Mouse (Mus musculus): ENCODE measurements around the gene Cd244a. TPM values are rescaled to one million over a fixed set of nuclear protein-coding genes. Genes with fewer than 3 reads are reported as not detected.

The Cd244a gene
- total and polyA plus RNA-seq, 2 experiments from 2014 or later: 0.05 TPM; not detected in 1

- Histone ChIP-seq H3K36me3 (ENCODE audit: insufficient read depth, low read length) (no peaks in the 10 kb centered on the region), H3K9ac (replicated peaks; ENCODE audit: low read length) (no peak overlapping the region), H3K9me3 (ENCODE audit: low read length) (no peaks in the 10 kb centered on the region), H3K27ac (no peak overlapping the region), H3K4me1 (ENCODE audit: insufficient read depth, low read length) (no peaks in the 10 kb centered on the region), H3K4me3 (ENCODE audit: low read length) (no peak overlapping the region), H3K4me2 (ENCODE audit: low read depth, low read length) (no peak overlapping the region), H3K27me3 (ENCODE audit: insufficient read depth, low read length) (no peaks in the 10 kb centered on the region)
- 77% methylated on average over 5 of the region's 5 CpGs for WGBS
- peak; percentile 49 for TF ChIP-seq CTCF (IDR thresholded peaks at IDR 0.05; ENCODE audit: low read depth)
- ATAC-seq (peak; percentile 49; the same call in 1 of the 2 replicates), DNase-seq (ENCODE audit: low spot score) (peak; percentile 38)
Observed at GRCm38 (mm10) chr1:171658561-171658991, 99.6 kb downstream of the Cd244a start.

Small RNA genes within 50 kb of the gene (microRNA-seq; reads per million reads assigned to microRNA genes)
- gene Mir7683: 0 reads per million in 2 experiments

Other genes starting within 250 kb of the Cd244a start
- gene Dedd, start 230.0 kb upstream of the Cd244a start, total RNA-seq (2014; rRNA removed): 28.7 and 30.2 TPM in 2 replicates
- 38.4 and 39.9 TPM in 2 replicates for gene Dedd, start 230.0 kb upstream of the Cd244a start, polyA plus RNA-seq (2015; fragmentation: Nextera tagmentation; extraction: Ambion mirVana)
- gene Nit1, start 213.5 kb upstream of the Cd244a start, total RNA-seq (2014; rRNA removed): 49.0 and 51.8 TPM in 2 replicates
- 44.7 and 45.9 TPM in 2 replicates for gene Nit1, start 213.5 kb upstream of the Cd244a start, polyA plus RNA-seq (2015; fragmentation: Nextera tagmentation; extraction: Ambion mirVana)
- 11.9 and 13.1 TPM in 2 replicates for gene Pfdn2, start 213.5 kb upstream of the Cd244a start, total RNA-seq (2014; rRNA removed)
- gene Pfdn2, start 213.5 kb upstream of the Cd244a start, polyA plus RNA-seq (2015; fragmentation: Nextera tagmentation; extraction: Ambion mirVana): 136 and 140 TPM in 2 replicates
- gene Klhdc9, start 198.4 kb upstream of the Cd244a start, total RNA-seq (2014; rRNA removed): 4.3 and 5.1 TPM in 2 replicates
- gene Klhdc9, start 198.4 kb upstream of the Cd244a start, polyA plus RNA-seq (2015; fragmentation: Nextera tagmentation; extraction: Ambion mirVana): 5.3 and 7.8 TPM in 2 replicates
- gene Nectin4, start 189.1 kb upstream of the Cd244a start, total RNA-seq (2014; rRNA removed): 2.8 and 5.0 TPM in 2 replicates
- gene Nectin4, start 189.1 kb upstream of the Cd244a start, polyA plus RNA-seq (2015; fragmentation: Nextera tagmentation; extraction: Ambion mirVana): 3.8 and 4.9 TPM in 2 replicates
- 0.52 and 1.3 TPM in 2 replicates for gene Arhgap30, start 170.2 kb upstream of the Cd244a start, total RNA-seq (2014; rRNA removed)
- 0.77 and 0.84 TPM in 2 replicates for gene Arhgap30, start 170.2 kb upstream of the Cd244a start, polyA plus RNA-seq (2015; fragmentation: Nextera tagmentation; extraction: Ambion mirVana)
- gene Usf1, start 147.9 kb upstream of the Cd244a start, total RNA-seq (2014; rRNA removed): 133 and 148 TPM in 2 replicates
- 132 and 141 TPM in 2 replicates for gene Usf1, start 147.9 kb upstream of the Cd244a start, polyA plus RNA-seq (2015; fragmentation: Nextera tagmentation; extraction: Ambion mirVana)
- 1.5 TPM in 1 of 2 replicates, not detected in the other for gene Tstd1, start 140.3 kb upstream of the Cd244a start, total RNA-seq (2014; rRNA removed)
- 2.3 and 2.7 TPM in 2 replicates for gene Tstd1, start 140.3 kb upstream of the Cd244a start, polyA plus RNA-seq (2015; fragmentation: Nextera tagmentation; extraction: Ambion mirVana)
- gene F11r, start 121.7 kb upstream of the Cd244a start, total RNA-seq (2014; rRNA removed): 5.7 and 8.2 TPM in 2 replicates
- gene F11r, start 121.7 kb upstream of the Cd244a start, polyA plus RNA-seq (2015; fragmentation: Nextera tagmentation; extraction: Ambion mirVana): 14.2 and 14.4 TPM in 2 replicates
- 10.1 and 10.4 TPM in 2 replicates for gene Alyref2, start 55.7 kb upstream of the Cd244a start, total RNA-seq (2014; rRNA removed)
- 20.5 and 20.6 TPM in 2 replicates for gene Alyref2, start 55.7 kb upstream of the Cd244a start, polyA plus RNA-seq (2015; fragmentation: Nextera tagmentation; extraction: Ambion mirVana)
- gene Itln1, start 23.9 kb upstream of the Cd244a start, total RNA-seq (2014; rRNA removed): not detected in 2 replicates
- gene Itln1, start 23.9 kb upstream of the Cd244a start, polyA plus RNA-seq (2015; fragmentation: Nextera tagmentation; extraction: Ambion mirVana): not detected in 2 replicates
- gene Ly9, start 48.2 kb downstream of the Cd244a start, total RNA-seq (2014; rRNA removed): 0.63 TPM in 1 of 2 replicates, not detected in the other
- 0.14 TPM in 1 of 2 replicates, not detected in the other for gene Ly9, start 48.2 kb downstream of the Cd244a start, polyA plus RNA-seq (2015; fragmentation: Nextera tagmentation; extraction: Ambion mirVana)
- not detected in 2 replicates for gene Slamf7, start 93.8 kb downstream of the Cd244a start, total RNA-seq (2014; rRNA removed)
- not detected in 2 replicates for gene Slamf7, start 93.8 kb downstream of the Cd244a start, polyA plus RNA-seq (2015; fragmentation: Nextera tagmentation; extraction: Ambion mirVana)
- 0.54 and 2.1 TPM in 2 replicates for gene Cd48, start 122.8 kb downstream of the Cd244a start, total RNA-seq (2014; rRNA removed)
- 0.95 and 1.5 TPM in 2 replicates for gene Cd48, start 122.8 kb downstream of the Cd244a start, polyA plus RNA-seq (2015; fragmentation: Nextera tagmentation; extraction: Ambion mirVana)
- 0.16 TPM in 1 of 2 replicates, not detected in the other for gene Slamf1, start 207.9 kb downstream of the Cd244a start, total RNA-seq (2014; rRNA removed)
- 0.09 and 0.10 TPM in 2 replicates for gene Slamf1, start 207.9 kb downstream of the Cd244a start, polyA plus RNA-seq (2015; fragmentation: Nextera tagmentation; extraction: Ambion mirVana)